Mouse (Mus musculus): Measurements from ENCODE around the gene Mcm3ap.

- TF ChIP-seq CTCF (conservative IDR thresholded peaks at IDR 0.05; ENCODE audit: low read length) (no peak), NANOG (IDR thresholded peaks at IDR 0.05; ENCODE audit: borderline replicate concordance, low read length) (no peak)
Observed at GRCm38 (mm10) chr10:76433925-76434324, 34.8 kb upstream of the Mcm3ap start.
